In genomic region chr11:103332890-103333651, GRCm38 (mm10) we compare ENCODE assay signal across 8 mouse cellular contexts. TPM values are rescaled to one million over a fixed set of nuclear protein-coding genes. Genes with fewer than 3 reads are reported as not detected.
DNase-seq lines count a peak whose midpoint lies in the region; ATAC-seq and TF ChIP-seq lines count a peak whose summit lies in the region.

No protein-coding gene starts in this region.

- H3K36me3 ChIP-seq in hindbrain, embryonic 13.5 days: no peaks in the 10 kb centered on the region
- no peaks in the 10 kb centered on the region for H3K36me3 ChIP-seq in neural tube, embryonic 12.5 days

- H3K27me3 ChIP-seq in hindbrain, embryonic 13.5 days: peaks cover 40% of the 10 kb centered on the region
- H3K27me3 ChIP-seq in neural tube, embryonic 12.5 days (replicated peaks): peaks cover 29% of the 10 kb centered on the region

- intact Hi-C loops in left cerebral cortex, postnatal 14 days (cut with DNase I): loop anchor here (2.0 kb wide), 1 partner anchor 222 kb away; no protein-coding TSS in a partner anchor

- no peaks in the 10 kb centered on the region for H3K9me3 ChIP-seq in hindbrain, embryonic 13.5 days
- no peaks in the 10 kb centered on the region for H3K9me3 ChIP-seq in neural tube, embryonic 12.5 days

- no peak for TF ChIP-seq CTCF in layer of hippocampus, adult 2 months (conservative IDR thresholded peaks at IDR 0.05)

- H3K9ac ChIP-seq in hindbrain, embryonic 13.5 days: peak overlapping the region; percentile 60
- H3K9ac ChIP-seq in neural tube, embryonic 12.5 days: peak overlapping the region; percentile 45

- peaks cover 22% of the 10 kb centered on the region for H3K4me1 ChIP-seq in hindbrain, embryonic 13.5 days (replicated peaks)
- H3K4me1 ChIP-seq in neural tube, embryonic 12.5 days: peaks cover 13% of the 10 kb centered on the region

- peak overlapping the region; percentile 52 for H3K4me2 ChIP-seq in hindbrain, embryonic 13.5 days
- H3K4me2 ChIP-seq in neural tube, embryonic 12.5 days (replicated peaks): peak overlapping the region; percentile 59

- peak overlapping the region; percentile 50 for H3K4me3 ChIP-seq in layer of hippocampus, adult 2 months
- peak overlapping the region; percentile 33 for H3K4me3 ChIP-seq in hindbrain, embryonic 13.5 days
- H3K4me3 ChIP-seq in neural tube, embryonic 12.5 days: peak overlapping the region; percentile 27

- DNase-seq in layer of hippocampus, adult 2 months (ENCODE audit: low spot score in 2 of 2): peak in 1 of 2 experiments; percentile 52
- no peak for DNase-seq in layer of hippocampus, postnatal 25 days (ENCODE audit: extremely low spot score in 1 of 2, low spot score in 1 of 2)
- peak; percentile 73 for DNase-seq in cerebellum, adult 9-11 months
- DNase-seq in thymus, postnatal 4 days: no peak
- DNase-seq in ovary, postnatal 14 days (ENCODE audit: low spot score): no peak
- no peak for DNase-seq in left cerebral cortex, postnatal 14 days (ENCODE audit: low spot score in 2 of 2)

- ATAC-seq in hindbrain, embryonic 13.5 days (ENCODE audit: low FRiP score): peak; percentile 40
- ATAC-seq in neural tube, embryonic 12.5 days (ENCODE audit: low FRiP score, low read depth): peak; percentile 45

- 26% methylated on average over 34 of the region's 34 CpGs for WGBS in hindbrain, embryonic 13.5 days
- WGBS in neural tube, embryonic 12.5 days: 20% methylated on average over 34 of the region's 34 CpGs

- H3K27ac ChIP-seq in layer of hippocampus, adult 2 months: peak overlapping the region; percentile 83
- no peak overlapping the region for H3K27ac ChIP-seq in hindbrain, embryonic 13.5 days
- H3K27ac ChIP-seq in neural tube, embryonic 12.5 days: no peak overlapping the region

RNA-seq across cellular contexts. Expression of gene Arhgap27, which starts 30.4 kb away (rescaled TPM):
- 10 to 100 TPM; 11.8 to 14.0 TPM for total RNA-seq in layer of hippocampus, adult 2 months (2021)
- total RNA-seq in layer of hippocampus, postnatal 25 days (2021): 1 to 10 TPM; 8.6 to 9.3 TPM
- 3.2 and 3.4 TPM in 2 replicates for polyA plus RNA-seq in hindbrain, embryonic 13.5 days (2015; fragmentation: Nextera tagmentation; extraction: Ambion mirVana)
- polyA plus RNA-seq in neural tube, embryonic 12.5 days (2016; fragmentation: Nextera tagmentation; extraction: Ambion mirVana): 5.4 and 6.4 TPM in 2 replicates
- total RNA-seq in left cerebral cortex, postnatal 14 days (2021): 10 to 100 TPM; 10.8 to 12.4 TPM
